Mouse (Mus musculus) R1 (cell line): ENCODE results near the gene Slc30a7.
A peak's percentile ranks its signal among the peaks of the same experiment; 100 is the strongest.

ENCODE experiments used
- DNase-seq: peaks from one replicate; pipeline ENCODE4 v3.0.0-alpha.2; 2018; ENCODE audit warnings: low read depth, low spot score

Gene Slc30a7

DNA sequence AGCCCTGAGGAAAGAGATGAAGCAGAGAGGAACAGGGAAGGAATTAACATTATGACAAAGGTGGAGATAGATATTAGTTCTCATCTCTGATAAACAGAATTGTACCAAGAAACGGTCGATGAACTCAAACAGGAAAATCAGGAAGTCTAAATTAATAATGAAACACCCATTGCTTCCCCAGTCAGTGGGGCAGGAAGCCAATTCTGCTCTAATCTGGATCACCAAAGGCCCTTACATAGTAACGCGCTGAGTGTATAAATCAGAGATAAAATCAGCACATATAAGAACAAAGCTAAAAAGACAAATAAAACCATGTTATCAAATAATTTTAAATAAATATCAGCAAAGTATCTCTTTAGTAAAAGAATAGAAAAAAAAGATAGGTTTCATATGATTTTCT, 15.1 kb downstream of the Slc30a7 start:
- no peak for DNase-seq

DNA sequence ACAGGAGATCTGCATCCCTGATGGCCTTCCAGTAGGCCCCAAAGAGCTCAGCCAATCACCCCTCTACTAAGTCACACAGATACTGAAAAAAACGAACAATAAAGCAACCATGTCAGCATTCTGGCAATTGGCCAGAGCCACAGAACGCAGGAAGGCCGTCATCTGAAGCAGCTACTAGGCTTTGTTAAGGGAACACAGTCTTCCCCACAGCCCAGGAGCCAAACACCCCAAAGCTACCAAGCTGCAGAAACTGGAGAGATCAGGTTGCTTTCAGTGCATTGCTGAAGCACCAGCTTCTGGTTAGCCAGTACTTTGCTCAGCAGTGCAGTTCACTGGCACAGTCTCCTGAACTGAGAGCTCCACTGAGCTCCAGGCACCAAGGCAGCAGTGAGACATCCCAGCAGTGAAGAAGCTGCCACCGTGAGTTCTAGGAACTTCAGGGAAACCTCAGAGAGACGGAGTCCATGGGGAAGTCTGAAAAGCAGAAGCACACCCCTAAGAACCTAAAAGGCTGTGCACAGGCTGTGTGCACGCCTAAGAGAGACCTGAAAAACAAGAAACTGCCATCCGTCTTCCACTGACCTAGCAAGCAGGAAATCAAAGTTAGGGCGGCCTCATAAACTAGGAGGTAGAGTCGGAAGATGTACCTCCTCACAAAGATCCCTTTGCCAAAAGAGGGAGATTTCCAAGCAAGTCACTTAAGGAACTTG, 21.9 kb downstream of the Slc30a7 start:
- no peak for DNase-seq

DNA sequence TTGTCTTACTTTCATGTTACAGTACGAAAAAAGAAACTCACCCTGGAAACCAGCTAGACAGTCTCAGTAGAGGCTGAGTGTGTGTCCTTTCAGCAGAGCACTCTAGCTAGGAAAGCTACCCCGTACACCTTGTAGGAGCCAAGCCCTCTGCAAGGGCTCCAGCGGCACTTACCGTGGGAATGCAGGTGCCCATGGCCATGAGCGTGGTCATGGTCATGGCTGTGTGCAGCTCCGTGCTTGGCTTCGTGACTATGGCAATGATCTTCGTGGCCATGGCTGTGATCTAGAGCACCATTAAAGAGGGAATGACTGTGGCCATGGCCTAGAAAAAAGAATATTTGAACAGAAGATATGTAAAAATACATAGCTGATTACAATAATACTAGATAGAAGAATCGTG, 22.6 kb downstream of the Slc30a7 start:
- no peak for DNase-seq

DNA sequence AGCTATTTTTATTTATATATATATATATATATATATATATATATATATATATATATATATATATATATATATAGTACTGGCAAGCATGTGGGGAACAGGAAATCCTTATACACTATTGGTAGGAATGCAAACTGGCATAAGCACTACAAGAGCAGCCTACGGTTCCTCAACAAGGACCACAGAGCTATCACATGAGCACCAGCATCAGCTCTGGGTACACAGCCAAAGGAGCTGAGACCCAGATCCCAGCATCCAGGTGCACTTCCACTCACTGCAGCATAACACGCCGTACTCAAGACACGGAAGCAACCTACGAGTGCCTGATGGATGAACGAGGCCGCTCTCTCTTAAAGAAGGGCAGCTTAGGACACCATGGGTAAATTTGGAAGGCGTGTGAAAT, 24.0 kb downstream of the Slc30a7 start:
- DNase-seq = no peak

DNA sequence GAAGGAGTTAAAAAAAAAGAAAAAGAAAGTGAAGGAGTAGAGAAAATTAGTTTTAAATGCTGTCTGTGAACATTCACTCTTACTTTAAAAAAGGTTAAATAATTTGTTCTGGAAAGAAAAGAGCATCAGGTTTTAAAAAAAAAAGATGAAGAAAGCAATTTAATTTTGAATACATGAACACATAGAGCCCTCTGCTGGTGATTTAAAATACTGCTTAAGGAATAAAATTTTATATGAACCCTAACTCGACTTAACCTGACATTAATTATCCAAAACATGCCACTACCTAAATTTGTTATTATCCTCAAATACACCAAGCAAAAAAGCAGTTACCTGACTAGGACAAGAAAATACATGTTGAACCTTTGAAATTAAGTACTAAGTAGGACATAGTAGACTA, 28.2 kb downstream of the Slc30a7 start:
- DNase-seq = no peak

DNA sequence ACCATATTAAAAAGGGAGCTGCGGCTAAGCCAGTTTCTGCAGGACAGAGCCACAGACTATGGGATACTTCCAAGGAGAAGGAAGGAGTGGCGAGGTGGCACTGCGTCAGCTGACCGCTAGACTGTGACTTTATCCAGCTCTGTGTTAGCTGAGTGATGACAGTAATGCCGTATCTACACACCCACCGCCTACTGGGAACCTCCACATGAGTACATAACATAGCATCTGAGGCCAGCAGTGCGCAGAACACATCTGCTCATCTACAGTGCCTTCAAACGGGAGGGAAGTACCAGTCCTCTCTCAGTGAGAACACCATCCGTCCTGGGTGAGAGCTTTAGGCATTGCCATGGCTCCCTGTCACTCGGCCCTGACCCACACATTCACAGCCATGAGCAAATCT, 32.2 kb downstream of the Slc30a7 start:
- DNase-seq = no peak

DNA sequence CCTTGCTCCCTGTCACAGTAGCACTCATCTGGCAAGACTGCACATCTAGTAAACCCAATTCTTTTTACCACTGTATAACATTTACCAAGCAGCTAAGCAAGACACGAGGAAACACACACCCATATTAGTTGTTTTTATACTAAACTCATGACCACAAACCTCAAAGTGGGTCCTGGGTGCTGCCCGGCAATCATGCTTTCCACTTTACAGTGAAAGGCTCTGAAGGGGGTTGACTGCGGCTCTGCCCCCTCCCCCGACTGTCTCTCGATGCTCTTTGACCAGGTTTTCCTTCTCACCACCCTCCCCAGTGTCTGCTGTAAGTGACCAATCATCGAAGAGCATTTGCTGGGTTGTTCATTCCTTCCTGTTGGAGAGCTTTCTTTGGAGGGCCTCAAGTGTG, 33.0 kb downstream of the Slc30a7 start:
- DNase-seq = no peak

DNA sequence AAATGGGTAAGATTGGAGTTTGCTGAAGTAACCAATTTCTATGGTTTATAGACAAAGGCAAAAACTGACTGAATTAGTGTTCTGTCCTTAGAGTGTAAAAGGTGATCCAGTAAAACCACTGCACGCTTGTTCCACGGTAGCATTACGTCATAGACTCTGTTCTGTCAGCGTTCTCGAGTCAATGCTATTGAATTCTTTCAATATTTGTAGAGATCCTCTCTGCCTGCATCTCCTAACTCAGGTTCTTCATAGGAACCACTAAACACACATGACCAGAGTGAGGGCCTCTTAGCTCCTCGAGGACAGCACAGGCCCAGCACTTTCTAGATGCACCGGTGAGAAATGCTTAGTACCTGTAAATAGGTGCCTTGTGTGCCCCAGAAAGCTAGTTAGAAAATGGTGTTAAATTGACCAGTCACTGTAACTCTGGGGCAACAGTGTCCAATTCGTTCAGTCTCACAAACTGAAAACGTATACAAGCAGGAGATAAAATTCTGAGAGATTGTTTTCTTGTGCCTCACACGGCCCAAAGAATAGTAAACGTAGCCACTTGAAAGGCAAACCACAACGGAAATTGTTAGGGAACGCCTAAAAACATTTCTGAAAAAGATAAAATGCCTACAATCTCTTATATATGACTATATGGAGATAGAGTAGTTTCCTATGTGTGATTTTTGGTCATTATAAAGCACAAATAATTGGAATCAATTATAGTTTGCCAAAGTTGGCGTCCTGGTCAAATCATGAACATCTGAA, 35.1 kb downstream of the Slc30a7 start:
- no peak for DNase-seq

DNA sequence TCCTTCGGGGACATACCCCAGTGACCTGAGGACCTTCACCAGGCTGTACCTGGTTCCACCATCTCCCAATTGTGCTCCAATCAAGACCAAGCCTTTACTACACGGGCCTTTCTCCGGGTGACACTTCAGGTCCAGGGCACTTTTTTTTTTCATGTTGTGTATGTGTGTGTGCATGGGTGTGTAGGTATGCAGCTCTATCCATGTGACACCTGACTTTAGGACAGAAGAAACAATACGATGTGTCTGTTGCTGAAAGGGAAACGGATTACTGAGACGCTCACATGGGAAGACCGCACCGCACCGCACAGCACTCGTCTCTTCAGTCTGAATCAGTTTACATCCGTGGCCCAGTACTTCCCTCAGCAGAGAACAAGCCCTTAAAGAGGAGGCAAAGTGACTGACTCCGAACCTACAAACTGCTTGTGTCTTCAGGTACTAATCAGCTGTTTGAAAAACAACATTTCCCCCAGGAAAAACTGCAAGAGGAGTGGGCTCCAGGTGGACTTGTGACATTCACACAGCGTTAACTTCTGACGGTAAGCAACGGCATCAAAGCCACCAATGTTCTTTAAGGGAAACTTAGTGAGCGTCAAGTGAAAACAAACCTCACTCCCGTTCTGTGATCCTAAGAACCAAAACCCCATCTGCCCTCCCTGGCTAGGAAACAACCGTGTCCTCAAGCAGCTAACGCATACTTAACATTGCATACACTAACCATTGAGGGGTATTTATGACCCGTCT, 36.0 kb downstream of the Slc30a7 start:
- DNase-seq = no peak

DNA sequence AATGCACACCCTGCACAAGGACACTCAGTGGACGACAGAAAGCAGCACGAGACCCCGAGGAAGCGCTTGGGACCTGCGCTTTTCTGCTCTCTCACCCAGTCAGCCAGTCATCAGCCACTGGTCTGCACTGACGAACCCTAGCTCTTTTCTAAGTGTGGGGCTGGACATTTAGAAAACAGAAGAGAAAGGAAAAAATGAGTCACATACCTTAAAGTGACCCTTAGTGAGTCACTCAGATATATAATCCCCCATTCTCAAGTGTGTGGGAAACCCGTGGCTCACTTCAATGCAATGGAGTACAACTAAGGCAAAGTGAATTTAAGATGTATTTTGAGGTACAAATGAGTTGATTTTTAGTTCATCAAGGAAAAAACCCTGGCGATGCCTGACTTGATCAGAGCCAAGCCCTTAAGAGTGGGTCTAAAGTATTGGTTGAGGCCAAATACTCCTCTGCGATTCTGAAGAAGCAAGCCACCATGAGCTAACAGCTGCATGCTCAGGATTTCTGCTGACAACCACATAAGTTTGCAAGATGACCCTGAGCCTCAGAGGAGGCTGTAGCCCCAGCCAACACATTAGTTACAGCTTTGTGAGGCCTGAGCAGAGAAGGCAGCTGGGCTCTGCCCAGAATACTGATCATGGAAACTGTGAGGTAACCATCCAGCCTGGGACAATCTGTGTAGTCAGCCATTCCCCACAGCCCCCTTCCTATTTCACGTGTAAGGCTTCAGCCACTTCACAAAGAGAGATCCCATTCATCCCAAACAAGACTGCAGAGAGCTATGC, 38.3 kb downstream of the Slc30a7 start:
- no peak for DNase-seq

DNA sequence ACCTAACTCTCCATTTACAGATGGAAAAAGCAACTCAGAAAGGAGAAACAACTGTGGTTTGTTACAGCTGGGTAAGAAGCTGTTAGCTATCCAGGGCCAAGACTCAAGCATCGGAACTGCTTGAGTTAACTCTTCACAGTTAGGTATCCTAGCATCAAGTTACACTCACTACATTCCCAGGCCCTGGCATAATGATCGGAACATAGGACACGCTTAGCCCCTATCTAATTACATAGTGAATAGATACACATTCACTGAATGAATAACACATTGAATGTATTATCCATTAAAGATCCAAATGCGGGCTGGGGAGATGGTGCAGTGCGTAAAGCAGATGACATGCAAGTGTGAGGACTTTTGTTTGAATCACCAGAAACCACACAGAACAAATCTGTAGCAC, 43.1 kb downstream of the Slc30a7 start:
- no peak for DNase-seq

DNA sequence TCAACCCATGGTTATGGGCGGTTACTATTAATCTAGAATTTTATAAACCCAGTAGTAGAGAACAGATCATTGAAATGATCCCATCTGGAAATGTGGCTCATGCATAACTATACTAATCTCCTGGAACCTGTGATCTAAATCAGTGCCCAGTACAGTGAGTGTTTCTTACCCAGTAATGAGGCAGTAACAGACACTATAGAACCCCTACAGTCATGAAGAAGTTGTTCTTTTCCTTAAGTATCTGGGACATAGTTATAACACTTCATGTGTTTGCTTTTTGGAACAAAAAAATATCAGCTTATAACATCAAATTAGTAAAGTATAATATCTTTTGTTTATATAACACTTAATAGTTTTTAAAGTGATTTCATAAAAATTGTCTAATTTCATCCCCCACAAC, 43.6 kb downstream of the Slc30a7 start:
- no peak for DNase-seq

DNA sequence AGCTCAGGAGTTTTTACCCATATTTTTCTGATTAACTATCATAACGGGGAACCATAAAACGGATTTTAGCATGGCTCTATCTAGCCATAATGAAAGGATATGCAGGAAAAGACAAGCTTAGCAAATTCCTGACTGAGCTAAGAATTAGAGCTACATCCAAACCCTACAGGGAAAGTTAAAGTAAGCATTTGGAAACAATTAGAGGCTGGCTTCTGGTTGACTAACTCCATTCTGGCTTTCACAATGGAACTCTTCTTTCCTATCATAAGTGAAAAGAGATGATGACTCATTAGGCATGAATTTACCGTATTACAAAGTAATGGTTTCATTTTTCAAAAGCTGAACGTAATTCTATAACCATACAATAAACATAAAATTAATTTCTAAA, 45.2 kb downstream of the Slc30a7 start:
- DNase-seq = no peak

DNA sequence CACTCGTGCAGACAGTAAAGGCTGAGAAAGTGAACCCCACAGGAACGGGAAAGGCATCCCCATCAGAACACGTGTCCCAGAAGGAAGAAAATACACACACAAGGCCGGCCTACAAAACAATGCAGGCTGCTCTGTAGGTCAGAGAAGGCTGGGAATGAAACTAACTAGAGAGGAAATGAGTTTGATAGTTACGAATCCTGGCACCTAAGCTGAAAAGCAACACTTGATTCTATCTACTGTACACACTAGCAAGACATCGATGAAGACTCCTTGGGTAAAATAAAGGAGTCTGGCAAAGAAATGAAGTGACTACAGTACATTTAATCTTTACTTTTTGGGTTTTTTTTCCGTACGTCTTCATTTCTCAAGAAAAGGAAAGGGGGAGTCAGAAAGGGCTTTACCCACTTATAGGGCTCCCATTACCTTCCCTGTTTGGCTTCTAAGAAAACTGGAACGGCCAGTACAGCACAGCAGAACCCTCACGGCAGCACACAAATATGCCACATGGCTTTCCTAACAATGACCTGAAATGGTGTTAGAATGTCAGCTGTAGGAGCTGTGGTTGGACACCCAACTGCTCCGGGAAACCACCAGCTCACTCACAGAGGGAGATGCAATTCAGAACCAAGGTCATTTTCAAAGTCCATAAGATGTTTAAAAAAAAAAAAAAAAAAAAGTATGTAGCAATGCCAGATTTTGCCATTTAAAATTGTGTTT, 45.7 kb downstream of the Slc30a7 start:
- DNase-seq = no peak

DNA sequence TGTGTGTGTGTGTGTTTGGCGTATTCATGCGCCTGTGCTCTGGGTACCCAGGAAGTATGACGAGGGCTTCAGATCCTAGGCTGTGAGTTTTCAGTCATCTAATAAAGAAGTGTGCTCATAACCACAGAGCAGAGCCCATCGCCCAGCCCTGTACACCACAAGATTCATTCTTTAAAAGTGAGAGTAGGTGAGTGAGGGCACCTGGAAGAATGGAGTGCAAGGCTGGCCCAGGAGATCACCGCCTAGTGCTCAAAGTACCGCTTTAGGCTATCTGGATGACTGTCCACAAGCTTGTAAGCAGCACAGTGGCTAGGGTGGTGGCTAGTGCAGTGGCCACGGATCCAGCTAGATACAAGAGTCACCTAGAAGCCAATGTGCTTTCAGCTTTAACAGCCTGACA, 50.0 kb downstream of the Slc30a7 start:
- no peak for DNase-seq

DNA sequence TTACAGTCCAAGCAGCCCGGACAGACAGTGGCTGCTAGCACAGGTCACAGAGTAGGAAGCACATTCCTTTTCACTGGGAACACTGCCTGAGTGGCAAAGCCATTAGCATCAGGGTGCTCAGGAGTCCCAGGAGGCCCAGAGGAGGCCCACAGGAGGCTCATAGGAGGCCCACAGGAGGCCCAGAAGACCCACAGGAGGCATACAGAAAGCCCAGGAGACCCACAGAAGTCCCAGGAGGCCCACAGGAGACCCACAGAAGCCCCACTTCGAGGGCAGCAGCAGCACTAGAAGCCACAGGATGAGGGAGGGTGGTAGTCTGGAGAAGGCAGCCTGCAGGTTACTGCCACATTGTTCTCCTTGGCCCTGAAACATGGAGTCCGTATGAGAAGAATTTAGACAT, 54.1 kb downstream of the Slc30a7 start:
- no peak for DNase-seq

DNA sequence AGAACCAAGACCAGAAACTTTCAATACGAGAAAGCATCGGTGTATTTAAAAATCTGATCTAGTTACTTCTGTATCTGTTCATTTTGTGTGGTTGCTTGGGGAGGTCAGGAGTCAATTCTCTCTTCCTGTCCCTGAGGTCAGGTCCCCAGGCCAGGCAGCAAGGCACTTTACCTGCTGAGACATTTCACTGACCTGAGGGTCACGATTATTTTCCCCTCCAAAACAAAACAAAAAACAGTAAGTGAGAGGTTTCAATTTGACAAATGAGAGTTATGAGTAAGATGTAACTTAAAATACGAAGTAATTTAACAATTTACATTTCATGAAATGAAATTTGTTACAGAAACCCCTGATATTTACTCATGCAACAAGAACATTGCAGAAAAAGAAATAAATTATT, 54.9 kb downstream of the Slc30a7 start:
- DNase-seq = no peak

DNA sequence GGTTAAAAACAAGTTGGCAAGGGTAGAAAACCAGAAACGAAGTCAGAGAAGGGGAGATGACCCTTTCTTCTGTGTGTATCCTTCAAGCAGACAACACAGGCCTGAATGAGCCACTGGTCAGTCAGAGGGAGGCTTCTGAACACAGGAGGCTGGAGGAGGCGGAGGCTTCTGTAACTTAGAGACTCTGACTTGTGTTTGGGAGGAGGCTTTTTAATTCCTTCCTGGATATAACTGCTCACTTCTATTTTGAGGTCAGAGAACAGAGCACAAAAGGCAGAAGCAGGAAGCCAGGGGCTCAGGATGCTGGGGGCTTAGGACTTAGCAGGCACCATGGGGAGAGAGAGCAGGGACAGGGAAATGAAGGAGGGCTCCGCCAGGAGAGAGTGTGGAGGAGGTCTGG, 56.0 kb downstream of the Slc30a7 start:
- peak; percentile 25 for DNase-seq

DNA sequence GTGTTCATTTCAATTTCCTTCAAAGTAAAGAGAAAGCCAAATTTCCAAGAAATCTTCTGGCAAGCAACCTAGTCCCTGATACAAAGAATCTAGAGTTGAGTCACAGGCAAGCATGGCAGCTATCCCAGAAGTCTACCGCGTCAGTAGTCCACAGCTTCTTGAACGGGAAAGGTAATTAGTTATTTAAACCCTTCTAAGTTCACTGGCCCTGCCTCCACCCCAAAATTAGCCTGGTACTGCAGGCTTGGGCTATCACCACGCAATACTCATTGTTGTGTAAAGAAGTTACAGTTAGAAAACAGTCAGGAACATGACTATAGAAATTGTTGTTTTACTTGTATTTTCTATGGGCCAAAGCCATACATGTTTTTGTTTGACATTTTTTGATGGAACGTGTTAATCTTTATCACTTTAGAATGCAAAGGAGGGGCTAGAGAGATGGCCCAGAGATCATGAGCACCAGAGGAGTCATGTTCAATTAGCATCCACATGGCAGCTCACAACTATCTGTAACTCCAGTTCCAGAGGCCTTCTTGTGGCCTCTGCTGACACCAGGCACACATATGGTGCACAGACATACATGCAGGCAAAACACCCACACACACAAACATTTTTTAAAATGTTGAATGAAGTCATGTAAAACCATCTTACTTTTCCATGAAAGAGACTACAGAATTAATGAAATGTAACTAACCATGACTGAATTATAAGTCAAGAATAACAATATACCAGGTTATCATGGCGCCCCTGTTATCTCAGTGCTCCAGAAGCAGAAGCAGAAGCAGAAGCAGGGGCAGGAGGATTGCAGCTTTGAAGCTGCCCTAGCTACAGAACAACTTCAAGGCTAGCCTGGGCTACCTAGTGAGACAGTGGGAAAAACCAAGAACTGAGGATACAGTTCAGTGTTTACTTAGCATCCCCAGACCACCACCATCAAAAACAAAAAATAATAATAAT, 57.0 kb downstream of the Slc30a7 start:
- DNase-seq = no peak

DNA sequence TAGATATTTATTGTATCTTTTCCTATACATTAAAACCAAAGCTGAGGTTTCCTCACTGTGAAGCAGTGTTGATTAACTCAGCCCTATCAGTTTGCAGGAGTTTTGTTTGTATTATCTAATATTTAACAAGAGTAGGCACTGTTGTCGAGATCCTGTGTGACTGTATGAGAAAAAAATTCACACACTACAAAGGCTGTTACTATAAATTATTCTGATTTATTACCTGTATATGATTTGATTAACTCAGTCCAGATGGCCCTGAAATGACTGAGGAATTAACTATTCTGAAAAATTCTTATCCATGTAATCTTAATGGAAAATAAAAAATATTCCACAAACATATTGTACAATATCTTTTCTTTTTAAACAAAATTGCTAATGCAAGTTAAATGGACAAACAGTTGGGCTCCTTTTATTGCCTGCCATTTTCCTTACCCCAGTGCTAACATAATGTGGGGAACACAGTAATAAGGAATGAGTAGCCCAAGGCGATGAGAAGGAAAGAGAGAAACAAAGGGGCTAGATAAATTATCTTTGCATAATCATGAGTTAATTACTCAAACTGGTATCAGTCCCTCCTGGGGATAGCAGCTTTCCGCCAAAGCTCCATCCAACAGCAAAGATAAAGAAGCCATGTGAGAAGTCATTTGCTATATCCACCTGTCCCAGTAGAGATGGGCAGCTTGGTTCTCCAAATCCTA, 57.8 kb downstream of the Slc30a7 start:
- DNase-seq = no peak
